Mouse (Mus musculus): ENCODE measurements around the gene Cep57l1. TPM values are rescaled to one million over a fixed set of nuclear protein-coding genes. Genes with fewer than 3 reads are reported as not detected.

Gene Cep57l1
- total and polyA plus RNA-seq, 3 experiments = 16.7 to 19.2 TPM; not detected in 1

DNA sequence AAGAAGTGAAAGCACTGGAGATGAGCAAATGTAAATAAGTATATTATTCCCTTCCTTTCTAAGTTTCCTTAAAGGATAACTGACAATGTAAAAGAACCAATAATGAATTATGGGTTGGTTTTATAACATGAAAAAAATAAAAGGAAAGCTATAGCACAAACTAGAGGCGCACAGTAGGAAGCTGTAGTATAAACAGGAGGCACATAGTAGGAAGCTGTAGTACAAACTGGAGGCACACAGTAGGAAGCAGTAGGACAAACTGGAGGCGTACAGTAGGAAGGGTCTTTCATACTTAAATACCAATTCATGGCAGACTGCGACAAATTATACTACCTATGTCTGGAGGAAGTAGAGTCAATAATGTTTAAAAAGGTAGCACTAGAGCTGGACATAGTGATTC lies 76.5 kb downstream of the Cep57l1 start:
- peaks cover 0 to 12% of the 10 kb centered on the region in 2 experiments; a peak in 2 of 4 replicates for H3K36me3 ChIP-seq (ENCODE audit: control insufficient read depth in 1 of 2, insufficient read depth in 2 of 2, low read length in 2 of 2)
- H3K79me2 ChIP-seq (ENCODE audit: control insufficient read depth, insufficient read depth, low read length, poor library complexity) = no peaks in the 10 kb centered on the region
- no peaks in the 10 kb centered on the region for H3K27me3 ChIP-seq (ENCODE audit: control insufficient read depth in 1 of 2, insufficient read depth in 2 of 2, low read length in 2 of 2)
- H3K4me1 ChIP-seq (ENCODE audit: control insufficient read depth in 1 of 2, insufficient read depth in 2 of 2, low read length in 2 of 2) = no peaks in the 10 kb centered on the region
- H3K4me3 ChIP-seq (ENCODE audit: control insufficient read depth in 1 of 2, insufficient read depth in 1 of 2, low read depth in 2 of 2, low read length in 2 of 2) = no peak overlapping the region
- no peak for TF ChIP-seq USF1 (IDR thresholded peaks at IDR 0.05; ENCODE audit: low read depth, low read length)
- TF ChIP-seq ZKSCAN1 (IDR thresholded peaks at IDR 0.05; ENCODE audit: low read depth, low read length) = peak; percentile 89
- no peaks in the 10 kb centered on the region for H3K9me3 ChIP-seq (replicated peaks; ENCODE audit: insufficient read depth, low read length)
- H3K27ac ChIP-seq (ENCODE audit: control insufficient read depth, low read depth, low read length) = no peak overlapping the region
- DNase-seq (ENCODE audit: low read depth, low spot score) = no peak
- H3K9ac ChIP-seq (ENCODE audit: control insufficient read depth, low read depth, low read length, poor library complexity, severe bottlenecking) = no peak overlapping the region

DNA sequence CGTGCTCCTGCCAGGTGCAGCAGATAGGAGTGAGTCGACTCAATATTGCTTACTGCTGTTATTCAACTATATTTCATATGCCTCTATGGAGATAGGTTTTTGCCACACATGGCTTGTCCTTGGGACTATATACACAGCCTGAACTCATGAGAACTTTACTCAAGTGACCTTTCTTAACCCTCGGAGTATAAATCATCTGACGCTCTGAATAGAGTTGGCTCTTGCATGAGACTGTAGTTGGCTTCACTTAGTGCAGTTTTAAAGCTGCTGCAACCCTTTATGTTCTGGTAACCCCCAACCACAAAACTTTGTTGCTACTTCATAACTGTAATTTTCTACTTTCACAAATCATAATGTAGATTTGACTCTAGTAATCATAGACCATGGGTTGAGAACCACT lies 77.7 kb downstream of the Cep57l1 start:
- H3K4me3 ChIP-seq (ENCODE audit: control insufficient read depth in 1 of 2, insufficient read depth in 1 of 2, low read depth in 2 of 2, low read length in 2 of 2) = no peak overlapping the region
- no peaks in the 10 kb centered on the region for H3K9me3 ChIP-seq (replicated peaks; ENCODE audit: insufficient read depth, low read length)
- no peak overlapping the region for H3K27ac ChIP-seq (ENCODE audit: control insufficient read depth, low read depth, low read length)
- no peaks in the 10 kb centered on the region for H3K27me3 ChIP-seq (ENCODE audit: control insufficient read depth in 1 of 2, insufficient read depth in 2 of 2, low read length in 2 of 2)
- no peaks in the 10 kb centered on the region for H3K79me2 ChIP-seq (ENCODE audit: control insufficient read depth, insufficient read depth, low read length, poor library complexity)
- H3K36me3 ChIP-seq (ENCODE audit: control insufficient read depth in 1 of 2, insufficient read depth in 2 of 2, low read length in 2 of 2) = peaks cover 0 to 16% of the 10 kb centered on the region in 2 experiments; a peak in 2 of 4 replicates
- DNase-seq (ENCODE audit: low read depth, low spot score) = no peak
- TF ChIP-seq POLR2AphosphoS5 (IDR thresholded peaks at IDR 0.05; ENCODE audit: borderline replicate concordance, low read depth, low read length) (no peak), SIN3A (IDR thresholded peaks at IDR 0.05; ENCODE audit: low read length) (no peak), MYC (IDR thresholded peaks at IDR 0.05; ENCODE audit: low read depth, low read length) (no peak), KAT2A (conservative IDR thresholded peaks at IDR 0.05; ENCODE audit: low read depth, low read length) (no peak), ZNF384 (IDR thresholded peaks at IDR 0.05; ENCODE audit: low read depth, low read length) (no peak), MXI1 (IDR thresholded peaks at IDR 0.05; ENCODE audit: low read depth, low read length) (no peak), UBTF (IDR thresholded peaks at IDR 0.05; ENCODE audit: borderline replicate concordance, insufficient read depth, low read depth, low read length) (no peak), JUND (IDR thresholded peaks at IDR 0.05; ENCODE audit: low read depth, low read length) (no peak), CHD1 (IDR thresholded peaks at IDR 0.05; ENCODE audit: low read depth, low read length) (no peak), MAZ (IDR thresholded peaks at IDR 0.05; ENCODE audit: low read depth, low read length) (no peak), GABPA (IDR thresholded peaks at IDR 0.05; ENCODE audit: low read depth, low read length) (no peak), E2F4 (IDR thresholded peaks at IDR 0.05; ENCODE audit: borderline replicate concordance, low read depth, low read length) (no peak), ZC3H11A (IDR thresholded peaks at IDR 0.05; ENCODE audit: low read depth, low read length) (no peak), HCFC1 (IDR thresholded peaks at IDR 0.05; ENCODE audit: low read depth, low read length) (no peak), NRF1 (IDR thresholded peaks at IDR 0.05; ENCODE audit: insufficient read depth, low read depth, low read length, poor library complexity, severe bottlenecking) (no peak)
- H3K4me1 ChIP-seq (ENCODE audit: control insufficient read depth in 1 of 2, insufficient read depth in 2 of 2, low read length in 2 of 2) = no peaks in the 10 kb centered on the region
- no peak overlapping the region for H3K9ac ChIP-seq (ENCODE audit: control insufficient read depth, low read depth, low read length, poor library complexity, severe bottlenecking)
